Mouse (Mus musculus): ENCODE data around the gene Mrps30.
A peak's percentile ranks its signal among the peaks of the same experiment; 100 is the strongest.
"Not testable (repeated sequence)": the region's sequence is repeated elsewhere in the genome, so short reads cannot be mapped to it uniquely, and the experiment has no call there.

The Mrps30 gene

DNA sequence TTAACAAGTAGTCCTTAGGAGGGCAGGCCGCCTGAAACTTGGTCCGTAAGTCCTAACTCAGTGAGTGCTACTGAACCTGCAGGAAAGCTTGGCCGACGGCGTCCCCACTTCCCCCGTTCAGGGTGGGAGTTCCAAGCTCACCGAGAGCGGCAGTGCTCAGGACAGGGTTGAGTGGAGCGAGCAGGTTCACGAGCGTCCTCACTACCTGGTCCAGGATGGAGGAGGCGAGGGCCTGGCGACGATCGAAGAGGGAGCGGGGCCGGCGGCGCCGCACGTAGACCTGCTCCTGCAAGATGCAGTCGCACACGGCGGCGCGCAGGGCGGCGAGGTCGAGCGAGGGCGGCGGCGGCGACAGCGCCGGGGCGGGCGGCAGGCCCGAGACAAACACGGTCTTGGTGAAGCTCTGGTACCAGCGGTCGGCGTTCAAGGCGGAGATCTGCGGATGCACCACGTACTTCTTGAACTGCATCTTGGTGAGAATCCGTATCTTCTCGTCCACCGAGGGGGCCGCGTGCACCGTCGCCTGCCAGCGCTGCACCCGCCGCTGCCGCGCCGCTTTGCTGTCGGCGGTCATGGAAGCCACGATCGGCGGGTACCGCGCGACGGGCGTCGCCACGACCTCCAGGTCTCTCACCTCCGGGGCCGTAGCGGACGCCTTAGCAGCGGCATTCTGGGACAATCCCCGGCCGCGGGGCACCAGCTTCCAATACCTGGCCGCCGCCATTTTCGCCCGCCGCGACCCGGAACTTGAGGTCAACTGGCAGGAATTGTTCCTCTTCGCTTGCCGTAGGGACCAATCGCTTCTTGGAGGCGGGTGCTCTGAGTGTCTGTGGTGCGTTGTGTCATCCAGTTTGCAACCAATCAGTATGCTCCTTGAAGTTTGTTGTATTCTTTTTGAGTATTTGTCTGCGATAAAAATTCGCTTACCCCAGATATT, at the start of gene Mrps30, which contains the start of gene B430218F22Rik:
Gene Mrps30, minus strand, starts transcription at position 742 of the 937 bp plus-strand sequence.
Gene B430218F22Rik, plus strand, starts transcription at position 120 of the 937 bp plus-strand sequence.
- peak; percentile 91 for DNase-seq (ENCODE audit: low spot score)

DNA sequence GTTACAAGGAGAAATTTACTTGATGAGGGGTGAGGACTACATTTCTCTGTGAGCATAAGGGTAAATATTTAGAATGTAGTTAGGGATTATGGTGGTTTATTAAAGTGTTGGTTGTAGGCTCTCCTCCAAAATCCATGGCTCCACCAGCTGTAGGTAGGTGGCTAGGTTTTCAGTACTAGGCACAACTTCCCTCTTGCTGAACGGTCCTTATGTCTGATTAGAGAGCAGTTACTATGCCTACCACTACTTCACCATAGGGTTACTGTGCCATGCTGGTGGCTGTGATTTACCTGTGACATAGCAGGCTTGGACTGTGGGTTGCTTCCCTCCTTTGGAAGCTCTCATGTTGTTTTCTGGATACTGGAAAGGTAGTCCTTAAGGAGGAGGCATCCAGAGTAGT, 33.8 kb upstream of the Mrps30 start:
- DNase-seq (ENCODE audit: low spot score) = no peak

DNA sequence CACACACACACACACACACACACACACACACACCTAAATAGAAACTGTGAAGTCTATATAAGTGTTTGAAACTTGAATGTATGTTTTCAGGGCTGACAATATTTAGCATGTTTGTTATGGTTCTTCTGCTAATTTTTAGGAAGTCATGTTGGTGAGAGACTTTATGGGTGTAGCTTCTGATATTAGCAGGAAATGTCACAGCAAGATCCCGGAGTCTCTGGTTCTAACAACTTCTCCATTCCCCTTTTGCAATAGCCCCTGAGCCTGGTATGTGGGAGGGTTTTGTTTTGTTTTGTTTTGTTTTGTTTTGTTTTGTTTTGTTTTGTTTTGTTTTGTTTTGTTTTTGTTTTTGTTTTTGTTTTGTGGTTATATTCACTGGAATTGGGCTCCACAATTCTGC, 33.4 kb upstream of the Mrps30 start:
- no peak for DNase-seq (ENCODE audit: low spot score)

DNA sequence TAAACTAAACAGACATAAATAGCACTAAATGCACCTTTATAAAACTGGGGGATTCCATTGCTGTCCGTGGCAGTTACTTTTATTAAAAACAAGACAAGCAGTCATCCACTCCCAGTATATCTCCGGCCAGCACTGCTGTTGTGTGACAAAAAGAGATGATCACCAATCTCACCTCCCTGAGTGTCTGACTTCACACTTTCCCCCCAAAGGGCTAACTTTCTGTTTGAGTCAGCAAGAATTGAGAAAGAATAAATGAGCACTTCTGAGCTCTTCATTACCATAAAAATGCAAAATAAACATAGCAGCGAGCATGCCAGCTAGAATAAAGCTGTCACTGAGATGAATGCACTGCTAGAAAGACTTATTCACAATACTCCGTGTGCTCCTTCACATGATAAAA, 31.1 kb upstream of the Mrps30 start:
- DNase-seq (ENCODE audit: low spot score) = no peak

DNA sequence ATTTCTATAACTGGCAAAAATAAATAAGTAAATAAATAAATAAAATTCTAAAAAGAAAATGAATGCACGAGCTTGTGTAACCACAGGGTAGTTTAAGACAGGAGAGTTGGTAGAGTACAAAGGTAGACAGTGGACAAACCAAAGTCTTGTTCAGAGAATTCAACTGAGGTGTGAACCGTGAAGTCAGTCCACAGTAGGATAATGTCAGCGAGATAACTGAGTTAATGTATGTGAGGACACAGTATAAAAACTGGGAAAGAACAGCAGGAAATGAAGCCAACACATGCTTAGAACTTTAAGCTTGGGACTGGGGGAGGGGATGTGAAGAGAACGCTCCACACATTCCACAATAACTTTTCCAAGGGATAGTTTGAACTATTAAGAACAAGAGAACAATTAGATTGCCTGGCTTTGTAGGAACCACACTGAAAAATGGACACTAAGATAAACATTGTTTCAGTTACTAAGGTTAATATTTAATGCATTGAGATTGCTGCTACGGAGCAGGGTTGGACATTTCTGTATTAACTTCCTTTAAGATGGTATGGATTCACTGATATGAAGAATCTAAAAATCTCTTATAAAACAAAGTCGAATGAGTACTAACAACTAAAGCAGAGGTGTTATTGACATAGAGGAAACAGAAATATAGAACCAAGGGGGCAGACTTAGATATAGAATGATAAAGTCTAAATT, 24.4 kb upstream of the Mrps30 start:
- no peak for DNase-seq (ENCODE audit: low spot score)

DNA sequence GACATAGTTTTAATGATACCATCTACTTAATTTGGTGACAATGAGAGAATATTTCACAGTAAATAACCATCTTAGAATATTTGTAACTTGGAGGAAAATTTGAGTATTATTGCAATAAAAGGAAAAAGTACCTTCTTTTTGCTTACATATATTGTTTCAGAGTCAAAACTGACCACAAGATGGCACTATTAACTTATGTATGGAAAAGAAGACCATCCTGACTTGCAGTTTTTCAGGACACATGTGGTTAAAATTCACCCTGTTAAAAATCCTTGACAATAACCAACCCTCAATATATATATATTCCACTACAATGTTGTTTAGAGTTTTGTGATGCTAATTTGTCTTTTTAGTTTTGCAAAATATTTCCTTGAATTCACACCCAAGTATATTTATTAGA, 16.5 kb upstream of the Mrps30 start:
- no peak for DNase-seq (ENCODE audit: low spot score)

DNA sequence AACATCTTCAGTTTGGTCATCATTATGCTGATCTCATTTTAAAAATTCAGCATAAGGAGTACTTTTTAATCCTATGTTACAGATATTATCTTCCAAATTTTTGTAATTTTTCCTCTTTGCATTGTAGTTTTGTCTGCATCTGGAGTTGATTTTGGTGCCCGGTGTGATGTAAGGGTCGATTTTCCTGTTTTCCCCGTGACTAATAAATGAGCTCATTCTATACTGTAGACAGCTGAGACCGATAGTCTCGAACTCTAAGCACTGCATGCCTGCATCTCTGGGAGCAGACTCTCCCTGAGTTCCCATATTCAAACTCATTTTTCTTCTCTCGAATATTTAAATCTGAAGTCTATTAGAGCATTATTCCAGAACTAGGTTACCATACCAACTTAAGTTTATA, 13.3 kb upstream of the Mrps30 start:
- no peak for DNase-seq (ENCODE audit: low spot score)

DNA sequence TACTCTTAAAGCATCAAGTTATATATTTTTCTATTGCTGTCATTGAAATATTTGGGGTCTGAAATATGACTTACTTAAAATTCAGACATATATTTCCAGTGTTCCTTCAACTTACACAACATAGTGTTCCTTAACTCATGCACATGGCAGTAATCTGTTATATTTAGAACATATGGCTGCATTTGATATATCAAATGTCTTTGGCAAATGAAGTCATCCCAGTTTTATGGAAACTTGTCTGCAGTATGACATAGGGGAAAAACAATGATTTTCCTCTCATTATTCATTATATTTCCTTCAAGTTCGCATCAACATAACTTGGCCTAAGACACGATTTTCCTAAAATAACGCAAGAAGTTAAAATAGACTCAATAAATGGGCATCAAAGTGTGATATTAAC, 8.8 kb upstream of the Mrps30 start:
- no peak for DNase-seq (ENCODE audit: low spot score)

DNA sequence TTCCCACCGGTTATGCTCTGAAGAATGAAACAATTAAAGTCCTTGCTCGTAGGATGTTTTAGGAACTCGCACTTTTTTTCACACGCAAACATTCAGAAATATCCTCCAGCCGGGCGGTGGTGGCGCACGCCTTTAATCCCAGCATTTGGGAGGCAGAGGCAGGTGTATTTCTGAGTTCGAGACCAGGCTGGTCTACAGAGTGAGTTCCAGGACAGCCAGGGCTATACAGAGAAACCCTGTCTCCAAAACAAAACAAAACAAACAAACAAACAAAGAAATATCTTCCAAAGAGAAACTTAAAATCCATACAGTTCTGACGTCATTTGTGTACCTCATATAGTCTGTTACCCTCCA, 373 bp upstream of the Mrps30 start:
- DNase-seq (ENCODE audit: low spot score) = not testable (repeated sequence)

DNA sequence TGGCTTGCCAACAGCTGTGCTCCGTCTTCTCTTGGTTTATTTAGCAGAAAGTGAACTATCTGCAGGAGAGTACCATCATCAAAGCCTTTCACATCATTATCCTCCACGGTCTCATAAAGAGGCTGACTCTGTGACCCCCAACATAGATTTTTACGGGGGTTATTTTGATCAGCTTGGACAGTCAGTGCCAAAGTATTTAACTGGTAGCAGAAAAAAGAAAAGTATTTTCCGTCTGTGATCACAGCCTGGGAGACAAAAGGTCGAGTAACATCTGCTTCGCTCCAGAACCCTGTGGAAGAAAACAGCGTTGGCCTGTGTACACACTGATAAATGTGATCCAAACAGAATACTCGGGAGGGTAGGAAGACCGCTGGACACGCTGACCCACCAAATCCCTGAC, 6.7 kb downstream of the Mrps30 start:
- DNase-seq (ENCODE audit: low spot score) = no peak

DNA sequence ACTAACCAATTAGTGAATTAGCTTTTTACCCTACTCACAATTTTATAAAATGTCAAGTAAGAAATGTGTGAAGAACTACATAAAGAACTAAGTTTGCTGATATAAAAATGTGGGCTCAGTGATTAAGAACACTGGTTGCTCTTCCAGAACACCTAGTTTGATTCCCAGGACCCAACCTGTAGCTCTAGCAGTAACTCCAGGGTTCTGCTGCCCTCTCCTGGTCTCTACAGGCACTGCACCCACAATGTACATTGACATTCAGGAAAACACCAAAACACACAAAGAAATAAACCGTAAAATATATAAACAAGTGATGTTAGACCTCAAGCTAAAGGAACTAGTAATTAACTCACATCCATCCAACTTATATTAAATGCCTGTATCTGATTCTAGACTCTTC, 7.9 kb downstream of the Mrps30 start:
- peak; percentile 39 for DNase-seq (ENCODE audit: low spot score)

DNA sequence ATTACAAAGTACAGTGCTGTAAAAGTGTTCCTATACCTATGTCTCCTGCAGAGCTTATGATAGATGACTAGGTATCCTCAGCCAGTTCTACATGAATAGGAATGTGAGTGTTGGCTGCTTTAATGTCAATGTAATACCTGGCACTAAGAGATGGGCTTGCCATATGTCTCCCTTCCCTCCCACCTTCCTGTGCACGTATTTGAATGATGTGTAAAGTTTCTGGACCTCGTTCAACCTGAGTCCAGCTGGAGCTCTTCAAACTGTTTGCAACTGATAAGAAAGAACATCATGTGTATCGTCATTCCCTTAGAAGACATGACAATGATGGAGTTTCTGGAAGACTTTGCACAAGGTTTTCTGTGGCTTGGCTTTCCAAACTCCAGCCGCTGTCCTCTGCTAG, 14.2 kb downstream of the Mrps30 start:
- no peak for DNase-seq (ENCODE audit: low spot score)

DNA sequence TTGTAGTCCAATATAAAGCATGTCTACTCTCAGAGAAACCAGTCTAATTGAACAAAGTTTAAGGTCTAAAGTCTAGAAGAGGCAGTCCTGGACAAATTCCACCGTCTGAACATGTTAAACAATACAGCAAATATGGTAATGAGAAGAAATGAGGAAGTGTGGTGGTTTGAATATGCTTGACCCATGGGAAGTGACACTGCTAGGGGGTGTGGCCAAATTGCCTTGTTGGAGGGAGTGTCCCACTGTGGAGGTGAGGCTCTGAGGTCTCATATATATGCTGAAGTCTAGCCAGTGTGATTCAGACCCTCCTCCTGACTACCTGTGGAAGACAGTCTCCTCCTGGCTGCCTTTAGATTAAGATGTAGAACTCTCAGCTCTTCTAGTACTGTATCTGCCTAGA, 21.3 kb downstream of the Mrps30 start:
- DNase-seq (ENCODE audit: low spot score) = no peak

DNA sequence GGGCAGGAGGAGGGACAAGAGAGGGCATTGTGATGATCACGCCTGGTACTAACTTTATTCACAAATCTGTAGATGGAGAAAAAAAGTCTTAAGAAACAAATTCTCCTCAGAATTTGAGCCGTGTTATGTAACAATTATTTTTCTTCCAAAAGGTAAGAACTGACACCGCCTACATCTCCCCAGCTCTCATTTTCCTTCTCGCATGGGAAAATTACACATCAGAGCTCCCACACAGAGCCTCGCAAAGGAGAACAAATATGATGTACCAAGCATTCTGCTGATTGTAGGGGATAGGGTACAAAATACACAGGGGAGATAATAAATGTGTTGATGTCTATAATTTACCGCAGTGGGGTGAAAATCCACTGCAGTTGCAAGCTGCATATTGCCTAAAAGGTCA, 23.7 kb downstream of the Mrps30 start:
- DNase-seq (ENCODE audit: low spot score) = no peak

DNA sequence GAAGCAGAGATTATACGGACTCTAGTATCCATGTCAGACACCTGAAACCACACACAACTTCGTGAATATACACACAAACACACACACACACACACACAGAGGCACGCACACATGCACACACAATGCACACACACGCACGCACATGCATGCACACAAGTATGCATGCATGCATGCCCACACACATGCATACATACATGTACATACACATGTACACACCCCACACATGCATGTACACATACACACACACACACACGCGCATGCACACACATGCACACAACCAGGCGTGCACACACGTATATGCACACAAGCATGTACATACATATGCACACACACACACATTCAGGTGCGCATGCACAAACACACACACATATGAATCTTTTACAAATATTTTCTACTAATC, 36.2 kb downstream of the Mrps30 start:
- DNase-seq (ENCODE audit: low spot score) = no peak

DNA sequence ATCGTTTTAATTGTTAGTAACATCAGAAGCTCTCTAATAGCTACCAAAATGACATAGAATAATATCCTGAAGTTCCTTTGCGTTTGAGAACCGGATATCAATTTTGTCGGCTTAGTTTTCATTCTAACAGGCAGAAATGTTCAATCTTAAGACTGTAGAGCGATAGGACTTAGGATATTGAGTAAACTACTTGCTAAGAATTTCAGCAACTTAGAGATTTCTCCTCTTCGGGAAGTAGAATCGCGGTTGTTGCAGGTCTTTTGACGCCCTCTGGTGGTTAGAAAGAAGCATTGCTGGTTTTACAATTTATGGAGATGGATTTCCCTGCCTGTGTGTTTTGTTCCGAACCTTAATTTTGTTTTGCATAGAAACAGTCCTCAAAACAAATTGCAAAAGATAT, 36.8 kb downstream of the Mrps30 start:
- no peak for DNase-seq (ENCODE audit: low spot score)

Measured in ovary, postnatal 36 days (tissue).